Mouse (Mus musculus) spleen, adult 10 weeks (tissue): ENCODE data around the gene Ola1. TPM values are rescaled to one million over a fixed set of nuclear protein-coding genes. Genes with fewer than 3 reads are reported as not detected.

ENCODE experiments used
- polyA plus RNA-seq: library from polyadenylated mRNA; stranded (reverse); fragments of 350-450 nt; fragmentation: Illumina TruSeq; extraction: RNeasy Lipid Tissue Mini Kit (QIAGEN cat#74804); gene quantifications from one replicate; pipeline ENCODE4 v1.2.3, GENCODE M21; 2015; ENCODE audit warnings: low replicate concordance; ENCODE audit not compliant: insufficient read depth

Gene Ola1
- polyA plus RNA-seq: 80.1 TPM

GRCm38 (mm10) chr2:73218913-73219312, at the start of gene Ola1:
Gene Ola1 (minus strand): TSS chr2:73218924.

Other genes with a start within 250 kb of the Ola1 start
- gene Sp3, start 238.5 kb downstream of the Ola1 start, polyA plus RNA-seq: 137 TPM
- not detected for gene Gm11084, start 232.2 kb downstream of the Ola1 start, polyA plus RNA-seq
- gene Sp9, start 53.0 kb upstream of the Ola1 start, polyA plus RNA-seq: not detected
- 19.7 TPM for gene Scrn3, start 93.7 kb upstream of the Ola1 start, polyA plus RNA-seq
- gene Cir1, start 93.8 kb upstream of the Ola1 start, polyA plus RNA-seq: 41.7 TPM
- gene Gpr155, start 167.6 kb upstream of the Ola1 start, polyA plus RNA-seq: 11.3 TPM